Mouse (Mus musculus): ENCODE data around the gene Gimap9.

- no peak for TF ChIP-seq CTCF (IDR thresholded peaks at IDR 0.05; ENCODE audit: extremely low read depth, insufficient read depth, insufficient read length, insufficient replicate concordance)
- TF ChIP-seq POLR2A (IDR thresholded peaks at IDR 0.05; ENCODE audit: low read depth, low read length): no peak
Measured at GRCm38 (mm10) chr6:48675400-48675930, 464 bp upstream of the Gimap9 start.

Measured in spleen, adult 2 months (tissue).